Mouse (Mus musculus): ENCODE measurements at regions not wholly inside any gene's neighbourhood (a gene's known extent, or its start where the extent isn't known, plus 50 kb on each side); places are given as distances from the start of the nearest gene placed in this dataset.

DNA sequence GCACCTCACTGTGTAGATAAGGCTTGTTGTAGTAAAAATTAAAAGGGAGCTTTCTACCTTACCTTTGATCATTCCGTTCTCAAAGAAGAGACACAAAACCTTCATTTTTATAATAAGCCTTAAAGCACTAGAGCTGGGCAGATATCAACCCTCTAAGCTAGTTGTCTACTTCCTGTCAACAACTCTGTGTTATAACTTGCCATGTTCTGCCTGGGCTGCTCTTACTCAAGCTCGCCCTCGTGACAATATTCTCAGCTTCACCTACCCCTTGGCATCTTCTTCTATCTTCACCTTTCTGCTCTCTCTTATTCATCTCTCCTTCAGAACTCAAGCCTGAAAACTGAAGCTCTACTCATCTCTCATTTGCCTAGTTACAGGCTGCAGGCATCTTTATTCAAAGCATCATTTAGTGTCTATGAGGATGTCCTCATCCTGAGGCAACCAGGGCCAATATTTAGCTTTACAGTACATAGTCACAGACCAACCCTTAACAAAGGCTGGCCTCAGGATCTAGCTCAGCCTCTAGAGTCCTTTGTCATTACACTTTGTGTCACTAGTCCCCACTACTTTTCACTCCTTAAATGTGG, 375.2 kb upstream of the Trib2 start:
- Histone ChIP-seq H3K9ac (ENCODE audit: insufficient read depth, low read depth, low read length, poor library complexity, severe bottlenecking) (no peak overlapping the region), H3K4me3 (ENCODE audit: insufficient read depth in 1 of 2, low read depth in 1 of 2, low read length in 2 of 2, poor library complexity in 1 of 2, severe bottlenecking in 1 of 2) (no peak overlapping the region), H3K27ac (ENCODE audit: insufficient read depth, low read depth, low read length, poor library complexity, severe bottlenecking) (no peak overlapping the region), H3K9me3 (ENCODE audit: control insufficient read depth, insufficient read depth, low read depth, low read length) (no peaks in the 10 kb centered on the region), H3K4me1 (ENCODE audit: control insufficient read depth in 2 of 2, insufficient read depth in 2 of 2, low read length in 2 of 2, poor library complexity in 1 of 2) (no peaks in the 10 kb centered on the region), H3K36me3 (ENCODE audit: control insufficient read depth, insufficient read depth, low read length, poor library complexity, severe bottlenecking) (no peaks in the 10 kb centered on the region)
- no peak for DNase-seq (ENCODE audit: low read depth, low spot score)
- TF ChIP-seq ZC3H11A (IDR thresholded peaks at IDR 0.05; ENCODE audit: borderline replicate concordance, low read depth, low read length) = no peak
- no peak for TF ChIP-seq ZNF384 (IDR thresholded peaks at IDR 0.05; ENCODE audit: low read depth, low read length)
- no peak for TF ChIP-seq HCFC1 (IDR thresholded peaks at IDR 0.05; ENCODE audit: borderline replicate concordance, insufficient read depth, low read length)
- TF ChIP-seq CHD2 (IDR thresholded peaks at IDR 0.05; ENCODE audit: low read depth, low read length) = no peak
- TF ChIP-seq MAFK (IDR thresholded peaks at IDR 0.05; ENCODE audit: insufficient read depth, low read depth, low read length) = no peak
- in situ Hi-C loops (cut with MboI; ENCODE audit: low sequenced_read_pairs in 2 of 2, unreplicated experiment in 2 of 2) = no loop called here

DNA sequence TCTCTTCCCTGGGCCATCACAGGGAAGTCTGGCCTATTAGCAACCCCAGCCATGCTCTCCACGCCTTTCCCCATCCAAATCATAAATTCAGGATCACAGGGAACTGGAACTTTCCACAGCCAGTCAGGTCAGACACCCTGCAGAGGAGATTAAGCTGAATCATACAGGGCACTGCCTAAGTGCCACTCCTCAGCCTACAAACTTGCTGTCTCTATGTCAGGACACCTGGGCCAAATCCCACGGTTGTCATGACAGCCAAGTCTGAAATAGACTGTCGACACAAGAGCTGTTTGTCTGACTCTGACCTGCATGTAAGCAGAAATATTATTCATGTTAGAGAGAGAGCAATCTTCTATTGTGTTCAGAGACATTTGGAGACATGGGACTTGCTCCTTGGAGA, 374.0 kb upstream of the Trib2 start:
- no peaks in the 10 kb centered on the region for H3K36me3 ChIP-seq (ENCODE audit: control insufficient read depth, insufficient read depth, low read length, poor library complexity, severe bottlenecking)
- H3K27ac ChIP-seq (ENCODE audit: insufficient read depth, low read depth, low read length, poor library complexity, severe bottlenecking) = no peak overlapping the region
- TF ChIP-seq CHD2 (IDR thresholded peaks at IDR 0.05; ENCODE audit: low read depth, low read length) = no peak
- H3K4me1 ChIP-seq (ENCODE audit: control insufficient read depth in 2 of 2, insufficient read depth in 2 of 2, low read length in 2 of 2, poor library complexity in 1 of 2) = no peaks in the 10 kb centered on the region
- DNase-seq (ENCODE audit: low read depth, low spot score) = no peak
- in situ Hi-C loops (cut with MboI; ENCODE audit: low sequenced_read_pairs in 2 of 2, unreplicated experiment in 2 of 2) = no loop called here
- no peak overlapping the region for H3K4me3 ChIP-seq (ENCODE audit: insufficient read depth in 1 of 2, low read depth in 1 of 2, low read length in 2 of 2, poor library complexity in 1 of 2, severe bottlenecking in 1 of 2)
- no peak overlapping the region for H3K9ac ChIP-seq (ENCODE audit: insufficient read depth, low read depth, low read length, poor library complexity, severe bottlenecking)
- H3K9me3 ChIP-seq (ENCODE audit: control insufficient read depth, insufficient read depth, low read depth, low read length) = no peaks in the 10 kb centered on the region

DNA sequence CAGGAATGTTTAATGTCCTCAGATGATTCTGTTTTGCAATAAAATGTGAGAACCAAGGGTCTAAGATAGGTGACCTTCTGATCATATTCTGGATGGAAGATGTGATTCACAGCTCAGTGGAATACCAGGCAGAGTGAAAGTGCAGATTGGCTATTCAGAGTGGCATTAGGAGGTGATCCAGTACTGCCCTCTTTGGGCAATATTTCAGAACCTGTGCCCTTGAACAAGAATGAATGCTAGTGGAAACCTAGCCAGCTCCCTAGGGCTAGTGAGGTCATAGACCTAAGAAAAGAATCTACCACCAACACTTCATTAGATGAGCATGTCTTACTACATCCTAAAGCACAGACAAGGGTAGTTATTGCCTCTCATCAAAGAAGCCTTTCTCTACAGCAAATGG, 372.7 kb upstream of the Trib2 start:
- no peak overlapping the region for H3K27ac ChIP-seq (ENCODE audit: insufficient read depth, low read depth, low read length, poor library complexity, severe bottlenecking)
- in situ Hi-C loops (cut with MboI; ENCODE audit: low sequenced_read_pairs in 2 of 2, unreplicated experiment in 2 of 2) = no loop called here
- no peaks in the 10 kb centered on the region for H3K36me3 ChIP-seq (ENCODE audit: control insufficient read depth, insufficient read depth, low read length, poor library complexity, severe bottlenecking)
- no peak overlapping the region for H3K4me3 ChIP-seq (ENCODE audit: insufficient read depth in 1 of 2, low read depth in 1 of 2, low read length in 2 of 2, poor library complexity in 1 of 2, severe bottlenecking in 1 of 2)
- H3K9me3 ChIP-seq (ENCODE audit: control insufficient read depth, insufficient read depth, low read depth, low read length) = no peaks in the 10 kb centered on the region
- no peak for DNase-seq (ENCODE audit: low read depth, low spot score)
- H3K4me1 ChIP-seq (ENCODE audit: control insufficient read depth in 2 of 2, insufficient read depth in 2 of 2, low read length in 2 of 2, poor library complexity in 1 of 2) = no peaks in the 10 kb centered on the region
- TF ChIP-seq ZC3H11A (IDR thresholded peaks at IDR 0.05; ENCODE audit: borderline replicate concordance, low read depth, low read length) (no peak), HCFC1 (IDR thresholded peaks at IDR 0.05; ENCODE audit: borderline replicate concordance, insufficient read depth, low read length) (no peak), MAFK (IDR thresholded peaks at IDR 0.05; ENCODE audit: insufficient read depth, low read depth, low read length) (no peak), CHD2 (IDR thresholded peaks at IDR 0.05; ENCODE audit: low read depth, low read length) (no peak), ZNF384 (IDR thresholded peaks at IDR 0.05; ENCODE audit: low read depth, low read length) (no peak)
- no peak overlapping the region for H3K9ac ChIP-seq (ENCODE audit: insufficient read depth, low read depth, low read length, poor library complexity, severe bottlenecking)

DNA sequence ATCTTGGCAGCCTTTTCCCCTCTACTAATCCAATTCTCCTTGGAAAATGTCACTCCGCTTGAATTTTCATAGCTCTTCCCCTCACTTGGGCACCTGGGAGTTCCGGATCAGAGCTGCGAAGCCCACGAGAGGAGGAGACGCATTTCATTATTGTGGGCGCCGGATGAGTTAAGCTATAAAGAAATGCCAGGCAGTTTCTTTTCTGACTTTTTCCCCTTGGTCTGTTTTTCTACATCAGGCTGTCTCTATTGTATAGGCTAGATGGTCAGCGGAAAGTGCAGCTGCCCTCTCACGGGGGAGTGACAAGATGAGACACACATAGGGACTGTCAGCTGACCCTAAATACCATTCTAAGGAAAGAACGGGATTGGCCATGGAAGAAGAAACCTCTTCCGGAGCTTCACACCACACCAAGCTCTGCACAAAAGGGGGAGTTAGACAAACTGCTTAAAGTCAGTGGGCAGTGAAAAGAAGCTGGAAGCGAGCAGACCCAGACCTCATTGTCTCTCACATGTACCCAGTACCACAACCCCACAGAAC, 369.3 kb upstream of the Trib2 start:
- Histone ChIP-seq H3K4me3 (ENCODE audit: insufficient read depth in 1 of 2, low read depth in 1 of 2, low read length in 2 of 2, poor library complexity in 1 of 2, severe bottlenecking in 1 of 2) (no peak overlapping the region), H3K9ac (ENCODE audit: insufficient read depth, low read depth, low read length, poor library complexity, severe bottlenecking) (no peak overlapping the region), H3K36me3 (ENCODE audit: control insufficient read depth, insufficient read depth, low read length, poor library complexity, severe bottlenecking) (no peaks in the 10 kb centered on the region), H3K27ac (ENCODE audit: insufficient read depth, low read depth, low read length, poor library complexity, severe bottlenecking) (no peak overlapping the region), H3K9me3 (ENCODE audit: control insufficient read depth, insufficient read depth, low read depth, low read length) (no peaks in the 10 kb centered on the region), H3K4me1 (ENCODE audit: control insufficient read depth in 2 of 2, insufficient read depth in 2 of 2, low read length in 2 of 2, poor library complexity in 1 of 2) (no peaks in the 10 kb centered on the region)
- no peak for DNase-seq (ENCODE audit: low read depth, low spot score)
- in situ Hi-C loops (cut with MboI; ENCODE audit: low sequenced_read_pairs in 2 of 2, unreplicated experiment in 2 of 2) = no loop called here
- TF ChIP-seq HCFC1 (IDR thresholded peaks at IDR 0.05; ENCODE audit: borderline replicate concordance, insufficient read depth, low read length) (no peak), MAFK (IDR thresholded peaks at IDR 0.05; ENCODE audit: insufficient read depth, low read depth, low read length) (no peak), ZNF384 (IDR thresholded peaks at IDR 0.05; ENCODE audit: low read depth, low read length) (no peak), ZC3H11A (IDR thresholded peaks at IDR 0.05; ENCODE audit: borderline replicate concordance, low read depth, low read length) (no peak), CHD2 (IDR thresholded peaks at IDR 0.05; ENCODE audit: low read depth, low read length) (no peak)

DNA sequence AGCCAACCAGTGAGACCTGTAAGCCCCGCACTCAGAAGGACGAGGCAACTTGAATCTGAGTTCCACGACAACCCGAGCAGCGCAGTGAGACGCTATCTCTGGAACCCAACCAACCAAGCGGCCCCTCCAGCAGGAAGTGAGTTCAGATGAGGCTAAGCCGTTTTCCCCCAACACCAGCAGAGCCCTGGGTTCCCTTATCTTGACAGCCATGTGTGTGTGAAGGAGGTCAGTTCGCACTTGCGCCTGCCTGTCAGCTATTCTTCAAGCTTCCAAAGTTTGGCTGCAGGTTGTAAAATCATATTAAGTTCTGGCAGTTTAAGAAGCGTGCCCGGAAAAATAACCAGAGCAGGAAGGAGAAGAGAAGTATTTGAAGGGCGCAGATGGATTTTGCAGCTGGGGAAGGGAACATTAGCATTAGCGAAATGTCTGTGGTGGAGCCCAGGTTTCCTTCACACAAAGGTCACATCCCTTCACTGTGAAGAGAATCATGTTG, 368.8 kb upstream of the Trib2 start:
- H3K36me3 ChIP-seq (ENCODE audit: control insufficient read depth, insufficient read depth, low read length, poor library complexity, severe bottlenecking) = no peaks in the 10 kb centered on the region
- H3K27ac ChIP-seq (ENCODE audit: insufficient read depth, low read depth, low read length, poor library complexity, severe bottlenecking) = no peak overlapping the region
- no peak overlapping the region for H3K9ac ChIP-seq (ENCODE audit: insufficient read depth, low read depth, low read length, poor library complexity, severe bottlenecking)
- TF ChIP-seq HCFC1 (IDR thresholded peaks at IDR 0.05; ENCODE audit: borderline replicate concordance, insufficient read depth, low read length) = no peak
- no peak for TF ChIP-seq ZNF384 (IDR thresholded peaks at IDR 0.05; ENCODE audit: low read depth, low read length)
- TF ChIP-seq ZC3H11A (IDR thresholded peaks at IDR 0.05; ENCODE audit: borderline replicate concordance, low read depth, low read length) = no peak
- no peak for TF ChIP-seq CHD2 (IDR thresholded peaks at IDR 0.05; ENCODE audit: low read depth, low read length)
- no peak for TF ChIP-seq MAFK (IDR thresholded peaks at IDR 0.05; ENCODE audit: insufficient read depth, low read depth, low read length)
- in situ Hi-C loops (cut with MboI; ENCODE audit: low sequenced_read_pairs in 2 of 2, unreplicated experiment in 2 of 2) = no loop called here
- no peak overlapping the region for H3K4me3 ChIP-seq (ENCODE audit: insufficient read depth in 1 of 2, low read depth in 1 of 2, low read length in 2 of 2, poor library complexity in 1 of 2, severe bottlenecking in 1 of 2)
- H3K9me3 ChIP-seq (ENCODE audit: control insufficient read depth, insufficient read depth, low read depth, low read length) = no peaks in the 10 kb centered on the region
- DNase-seq (ENCODE audit: low read depth, low spot score) = no peak
- no peaks in the 10 kb centered on the region for H3K4me1 ChIP-seq (ENCODE audit: control insufficient read depth in 2 of 2, insufficient read depth in 2 of 2, low read length in 2 of 2, poor library complexity in 1 of 2)

Measured in ES-E14 (cell line).